Mouse (Mus musculus) thymus, postnatal 0 days (tissue): ENCODE data around the gene Uqcr10. TPM values are rescaled to one million over a fixed set of nuclear protein-coding genes. Genes with fewer than 3 reads are reported as not detected.

ENCODE experiments used
- DNase-seq: peaks from one replicate; pipeline ENCODE4 v3.0.0-alpha.2; 2015; ENCODE audit warnings: low spot score
- polyA plus RNA-seq: library from polyadenylated mRNA; unstranded; fragments of >200 nt; fragmentation: Nextera tagmentation; extraction: Ambion mirVana; gene quantifications from 2 replicates; pipeline ENCODE4 v1.2.1, GENCODE M21; 2015

Gene Uqcr10
- polyA plus RNA-seq, 1 experiment from 2014 or later = 1,084 TPM

- DNase-seq = no peak
Observed at GRCm38 (mm10) chr11:4675693-4676092, 28.4 kb downstream of the Uqcr10 start.

- no peak for DNase-seq
Observed at GRCm38 (mm10) chr11:4675126-4675562, 29.0 kb downstream of the Uqcr10 start.

GRCm38 (mm10) chr11:4674593-4674992 lies 29.5 kb downstream of the Uqcr10 start:
- no peak for DNase-seq

GRCm38 (mm10) chr11:4671736-4672135 lies 32.4 kb downstream of the Uqcr10 start:
- no peak for DNase-seq

- no peak for DNase-seq
Observed at GRCm38 (mm10) chr11:4662496-4662878, 41.7 kb downstream of the Uqcr10 start.

GRCm38 (mm10) chr11:4661871-4662495 lies 42.2 kb downstream of the Uqcr10 start:
- DNase-seq = no peak

GRCm38 (mm10) chr11:4661324-4661723 lies 42.8 kb downstream of the Uqcr10 start:
- no peak for DNase-seq

- DNase-seq = no peak
Observed at GRCm38 (mm10) chr11:4660309-4661025, 43.7 kb downstream of the Uqcr10 start.

GRCm38 (mm10) chr11:4659818-4660217 lies 44.3 kb downstream of the Uqcr10 start:
- no peak for DNase-seq

Other genes starting within 250 kb of the Uqcr10 start
- 23.4 and 23.6 TPM in 2 replicates for gene Mtmr3, start 109.5 kb downstream of the Uqcr10 start, polyA plus RNA-seq
- gene Gm11032, start 84.3 kb downstream of the Uqcr10 start, polyA plus RNA-seq = not detected in 2 replicates
- 27.3 and 27.4 TPM in 2 replicates for gene Ascc2, start 66.6 kb downstream of the Uqcr10 start, polyA plus RNA-seq
- gene Zmat5, start 336 bp upstream of the Uqcr10 start, polyA plus RNA-seq = 91.0 and 95.8 TPM in 2 replicates
- 0.16 and 0.17 TPM in 2 replicates for gene Cabp7, start 42.4 kb upstream of the Uqcr10 start, polyA plus RNA-seq
- gene Nf2, start 145.2 kb upstream of the Uqcr10 start, polyA plus RNA-seq = 25.5 and 28.3 TPM in 2 replicates
- 46.8 and 50.8 TPM in 2 replicates for gene Nipsnap1, start 169.6 kb upstream of the Uqcr10 start, polyA plus RNA-seq
- 35.4 and 37.7 TPM in 2 replicates for gene Thoc5, start 191.0 kb upstream of the Uqcr10 start, polyA plus RNA-seq
- 3.1 and 3.9 TPM in 2 replicates for gene Nefh, start 243.7 kb upstream of the Uqcr10 start, polyA plus RNA-seq